Comparison of ENCODE assay signal across 25 mouse cellular contexts in genomic region chr10:76289936-76290671, GRCm38 (mm10). TPM values are rescaled to one million over a fixed set of nuclear protein-coding genes. Genes with fewer than 3 reads are reported as not detected.
"Had no signal": no experiment of that assay in that cellular context is flagged by ENCODE, and none has a peak within 500 bp of the region (broad histone marks: within the 10 kb centered on the region; RNA-seq: fewer than 3 reads in every experiment).

No protein-coding gene starts in this region.

- H3K4me1 ChIP-seq: kidney, embryonic 15.5 days; limb, embryonic 13.5 days; liver, embryonic 12.5 days; liver, embryonic 15.5 days; lung, embryonic 15.5 days; midbrain, embryonic 10.5 days; midbrain, embryonic 13.5 days; neural tube, embryonic 13.5 days had no signal

- DNase-seq: kidney, adult 8-10 months; kidney, postnatal 10 days; kidney, postnatal 36 days; layer of hippocampus, adult 9-11 months; liver; lung, adult 18-20 months; lung, postnatal 14 days; retina, postnatal 1 day; thymus, adult 18-20 months; thymus, postnatal 36 days had no signal

- H3K9ac ChIP-seq: kidney, embryonic 15.5 days; limb, embryonic 13.5 days; liver, embryonic 12.5 days; liver, embryonic 15.5 days; lung, embryonic 15.5 days; midbrain, embryonic 13.5 days; neural tube, embryonic 13.5 days had no signal

- ATAC-seq: intestine, postnatal 0 days; liver, embryonic 12.5 days; midbrain, embryonic 13.5 days; midbrain, embryonic 16.5 days had no signal

- H3K27ac ChIP-seq: kidney, embryonic 15.5 days; limb, embryonic 10.5 days; limb, embryonic 13.5 days; liver, embryonic 12.5 days; liver, embryonic 15.5 days; lung, embryonic 15.5 days; midbrain, embryonic 10.5 days; midbrain, embryonic 13.5 days; neural tube, embryonic 13.5 days; stomach, postnatal 0 days had no signal

- H3K9me3 ChIP-seq: kidney, embryonic 15.5 days; limb, embryonic 10.5 days; limb, embryonic 13.5 days; liver, embryonic 12.5 days; liver, embryonic 15.5 days; lung, embryonic 15.5 days; midbrain, embryonic 10.5 days; midbrain, embryonic 13.5 days; neural tube, embryonic 13.5 days had no signal

- H3K4me3 ChIP-seq: kidney, embryonic 15.5 days; limb, embryonic 10.5 days; limb, embryonic 13.5 days; liver, embryonic 12.5 days; liver, embryonic 15.5 days; lung, embryonic 15.5 days; midbrain, embryonic 10.5 days; midbrain, embryonic 13.5 days; myocyte; neural tube, embryonic 13.5 days had no signal

- H3K27me3 ChIP-seq: kidney, embryonic 15.5 days; limb, embryonic 13.5 days; liver, embryonic 12.5 days; liver, embryonic 15.5 days; lung, embryonic 15.5 days; midbrain, embryonic 13.5 days; neural tube, embryonic 13.5 days had no signal

RNA-seq across cellular contexts. Expression of gene S100b, which starts 36.5 kb away (rescaled TPM):
- total RNA-seq: monocyte, adult 5-6 weeks; neutrophil, adult 5-6 weeks had no signal
- polyA plus RNA-seq: limb, embryonic 10.5 days; liver, embryonic 12.5 days; midbrain, embryonic 10.5 days had no signal
